Mouse (Mus musculus) adrenal gland, adult (tissue): ENCODE measurements around the gene Neurod1.

Experiments used
- DNase-seq, 2 experiments: peaks; one replicate each; pipeline ENCODE4 v3.0.0; 2022 to 2023; ENCODE audit warnings: low spot score in 1 of 2; ENCODE audit not compliant: inconsistent age in 2 of 2

The Neurod1 gene

DNA sequence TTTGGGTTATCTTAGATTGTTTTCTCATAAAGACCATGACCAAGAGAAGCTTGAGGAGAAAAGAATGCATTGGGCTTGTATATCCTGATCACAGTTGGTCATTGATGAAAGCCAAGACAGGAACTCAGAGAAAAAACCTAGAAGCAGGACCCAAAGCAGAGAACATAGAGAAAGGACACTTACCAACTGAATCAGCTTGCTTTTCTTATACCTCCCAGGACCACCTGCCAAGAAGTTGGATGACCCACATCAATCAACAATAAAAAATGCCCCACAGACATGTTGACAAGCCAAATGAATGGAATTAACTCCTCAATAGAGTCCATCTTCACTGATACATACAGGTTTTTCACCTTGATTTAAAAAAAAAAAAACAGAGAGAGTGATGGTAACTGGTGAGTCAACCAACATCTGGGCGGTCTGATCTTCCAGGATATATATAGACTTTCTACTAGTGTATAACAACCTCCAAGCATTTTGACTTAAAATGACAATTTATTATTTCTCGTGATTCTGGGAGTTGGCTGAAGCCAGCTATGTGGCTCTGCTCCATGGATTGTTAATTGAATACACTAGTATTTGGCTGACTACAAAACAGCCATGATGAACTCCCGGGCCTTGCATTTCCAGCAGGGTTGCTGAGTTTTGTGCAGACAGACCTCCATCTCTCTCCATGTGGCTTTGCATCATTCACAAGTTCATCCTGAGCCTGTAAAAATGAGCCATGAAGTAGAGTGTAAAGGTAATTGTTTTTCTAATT, 12.5 kb downstream of the Neurod1 start:
- no peak for DNase-seq

DNA sequence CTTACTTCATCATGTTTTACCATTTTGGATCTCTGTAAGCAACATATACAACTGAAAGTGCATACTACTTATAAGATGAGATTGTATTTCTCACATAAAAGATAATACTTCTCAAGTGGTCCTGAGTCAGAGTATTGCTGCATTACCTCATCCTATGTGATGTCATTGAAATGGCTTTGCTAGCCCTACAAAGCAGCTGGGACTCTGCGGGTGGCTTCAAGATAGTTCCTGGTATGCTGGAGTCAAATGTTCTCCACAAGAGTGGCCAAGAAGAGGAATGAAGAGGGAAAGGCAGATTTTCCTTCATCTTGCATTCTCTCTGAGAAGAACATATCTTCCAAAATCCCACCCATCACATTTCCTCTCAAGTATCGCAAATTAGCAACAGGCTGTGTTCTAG, 13.2 kb downstream of the Neurod1 start:
- DNase-seq = no peak

DNA sequence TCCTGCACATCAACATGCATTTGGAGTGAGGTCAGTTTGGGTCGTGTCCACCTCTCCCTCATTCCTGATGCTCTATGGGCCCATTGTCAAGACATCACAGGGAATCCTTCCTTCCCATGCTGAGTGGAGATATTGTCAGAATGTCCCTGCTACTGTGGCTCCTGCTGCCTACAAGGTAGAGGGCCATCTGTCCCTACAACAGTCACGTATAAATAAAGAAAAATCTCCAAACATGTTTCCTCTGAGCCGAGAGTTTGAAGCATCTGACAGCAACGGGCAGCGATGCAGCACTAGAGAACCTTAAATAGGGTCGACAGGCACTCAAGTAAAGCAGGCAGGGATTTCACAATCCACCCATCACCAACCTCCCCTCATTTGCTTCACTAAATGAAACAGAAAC, 13.6 kb downstream of the Neurod1 start:
- no peak for DNase-seq

DNA sequence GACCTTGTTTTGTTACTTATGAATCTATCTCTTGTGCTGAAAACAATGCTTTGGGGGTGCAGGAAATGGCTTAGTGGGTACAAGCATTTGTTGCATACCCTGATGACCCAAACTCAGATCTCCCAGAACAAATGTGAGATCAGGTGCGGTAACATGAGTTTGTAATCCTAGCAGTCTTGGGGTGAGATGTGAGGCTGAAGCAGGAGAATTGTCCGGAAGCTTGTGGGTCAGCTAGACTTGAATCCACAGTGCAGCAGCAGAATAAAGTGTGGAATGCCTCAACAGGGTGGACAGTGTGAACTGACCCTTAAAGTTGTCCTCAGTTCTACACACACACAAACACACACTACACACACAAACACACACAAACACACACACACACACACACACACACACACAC, 14.3 kb downstream of the Neurod1 start:
- DNase-seq = no peak

DNA sequence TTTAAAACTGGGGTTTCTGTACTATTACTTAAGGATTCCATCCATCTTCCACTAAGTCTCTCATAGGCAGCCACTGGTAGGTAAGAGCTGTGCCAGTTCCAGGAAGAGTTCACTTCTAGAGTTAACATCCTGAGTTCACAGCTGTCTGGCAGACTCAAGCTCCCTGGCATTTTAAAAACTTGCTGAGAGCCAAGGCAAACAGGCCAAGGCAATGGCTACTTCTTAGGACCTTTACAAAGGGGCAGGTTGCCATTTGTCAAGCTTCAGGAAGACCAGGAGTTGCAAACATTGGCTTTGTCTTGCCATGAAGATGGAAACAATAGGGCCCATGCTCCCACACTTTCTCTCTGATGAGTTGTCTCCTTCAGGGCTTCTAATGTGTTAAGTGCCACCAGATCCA, 26.5 kb downstream of the Neurod1 start:
- DNase-seq = no peak

DNA sequence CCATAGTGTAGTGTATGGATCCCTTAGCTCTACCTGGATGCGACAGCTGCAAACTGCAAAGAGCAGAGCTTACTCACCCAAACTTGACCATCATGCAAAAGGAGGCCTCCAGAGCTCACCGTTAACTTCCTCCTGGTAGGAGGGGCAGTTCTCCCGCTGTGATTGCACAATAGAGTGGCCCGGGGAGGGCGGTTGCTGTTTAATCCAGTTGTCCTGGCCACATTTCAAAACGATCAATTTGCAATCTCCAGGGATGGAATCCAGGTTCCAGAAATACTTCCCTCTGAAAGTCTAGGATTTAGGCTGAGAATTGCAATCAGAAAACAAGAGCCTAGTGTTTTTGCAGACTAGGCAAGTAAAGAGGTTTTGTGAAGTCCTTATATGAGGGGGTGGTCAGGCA, 26.9 kb downstream of the Neurod1 start:
- DNase-seq = peak in 1 of 2 experiments; percentile 40

DNA sequence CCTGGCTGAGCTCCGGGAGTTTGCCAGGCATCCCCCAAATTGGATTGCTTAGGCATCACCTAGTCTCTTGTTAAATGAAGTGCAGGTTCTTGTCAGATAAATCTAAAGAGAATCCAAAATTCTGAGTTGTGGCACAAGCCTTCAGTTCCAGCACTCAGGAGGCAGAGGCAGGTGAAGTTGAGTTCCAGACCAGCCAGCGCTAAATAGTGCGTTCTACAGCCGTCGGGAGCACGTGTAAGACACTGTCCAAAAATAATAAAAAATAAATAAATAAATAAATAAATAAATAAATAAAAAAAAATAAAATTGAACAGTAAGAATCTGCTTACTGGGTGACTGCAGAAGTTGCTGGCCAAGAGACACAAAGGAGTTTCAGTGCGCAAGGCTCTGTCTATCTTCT, 27.4 kb downstream of the Neurod1 start:
- DNase-seq = no peak

DNA sequence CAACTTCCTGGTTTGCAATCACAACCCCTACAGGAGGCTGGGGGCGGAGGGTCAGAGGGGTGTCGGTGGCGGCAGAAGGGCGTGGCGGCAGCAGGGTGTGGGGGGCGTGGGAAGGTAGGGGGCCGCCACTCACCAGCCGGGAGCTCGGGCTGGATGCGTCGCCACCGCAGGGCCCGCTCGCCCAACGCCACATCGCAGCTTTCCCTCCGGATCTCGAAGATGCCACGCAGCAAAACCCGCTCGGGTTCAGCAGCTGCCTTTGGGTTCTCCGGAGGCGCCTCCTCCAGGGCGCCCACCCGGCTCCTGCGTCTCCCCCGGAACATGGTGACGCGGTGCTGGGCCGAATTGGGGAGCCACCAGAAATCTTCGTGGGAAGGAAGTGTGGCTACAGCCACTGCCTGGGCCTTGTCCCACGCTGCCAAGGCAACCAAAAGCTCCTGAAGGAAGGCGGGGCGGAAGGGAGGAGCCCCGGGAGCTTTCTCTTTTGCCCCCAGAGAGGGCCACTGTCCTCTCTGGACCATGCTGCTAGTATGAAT, 27.9 kb downstream of the Neurod1 start:
- DNase-seq = peak in 1 of 2 experiments; percentile 32

DNA sequence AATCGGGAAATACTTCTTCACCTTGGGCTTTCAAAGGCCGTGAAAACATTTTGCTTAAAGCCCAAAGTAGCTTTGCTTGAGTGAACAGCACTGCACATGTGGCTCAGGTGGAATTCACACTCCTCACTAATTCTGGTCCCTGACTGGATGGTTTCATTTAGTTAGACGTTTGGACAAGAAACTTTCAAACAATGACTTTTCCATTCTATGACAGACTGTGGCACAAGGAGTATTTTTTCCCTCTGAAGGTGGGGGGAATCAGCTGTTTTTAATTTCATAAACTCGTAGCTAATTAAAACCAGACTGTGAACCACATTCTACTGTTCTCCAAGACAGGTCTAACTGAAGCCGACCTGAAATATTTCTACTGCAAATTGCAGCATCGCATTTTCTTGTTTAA, 28.5 kb downstream of the Neurod1 start:
- no peak for DNase-seq

DNA sequence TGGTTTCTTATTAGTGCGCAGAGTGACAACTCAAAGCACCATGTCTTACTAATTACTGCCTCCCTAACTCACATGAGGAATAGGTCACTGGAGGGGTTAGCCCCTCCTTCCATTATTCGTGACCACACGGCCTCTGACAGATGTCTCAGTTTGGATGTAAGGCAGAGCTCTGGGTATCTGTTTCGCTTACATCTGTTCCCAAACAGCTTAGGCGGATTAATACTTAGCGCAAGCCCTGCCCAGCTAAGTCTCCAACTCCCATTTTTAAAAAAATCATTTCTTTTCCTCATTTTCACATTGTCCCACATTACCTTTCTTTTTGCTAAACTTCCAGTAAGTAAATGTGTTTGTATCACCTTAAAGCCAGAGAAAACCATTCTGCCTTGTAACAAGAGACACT, 34.9 kb downstream of the Neurod1 start:
- DNase-seq = no peak

DNA sequence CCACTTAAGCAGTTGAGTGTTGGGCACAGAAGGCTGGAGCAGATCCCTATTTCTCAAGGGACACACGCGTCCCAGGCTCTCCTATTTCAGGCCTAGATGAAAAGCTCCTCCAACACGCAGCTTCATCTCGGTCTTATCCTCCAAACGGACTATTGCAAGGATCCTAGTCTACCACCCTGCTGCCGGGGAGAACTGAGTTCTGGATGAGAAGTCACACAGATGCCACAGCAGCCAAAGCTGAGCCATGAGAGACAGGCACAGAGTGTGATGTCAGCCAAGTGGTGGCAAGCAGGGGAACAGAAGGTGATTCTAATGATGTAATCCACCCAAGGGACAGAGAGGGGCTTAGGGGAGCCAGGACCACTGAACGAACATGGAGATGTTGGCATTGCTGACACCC, 42.0 kb downstream of the Neurod1 start:
- DNase-seq = no peak

DNA sequence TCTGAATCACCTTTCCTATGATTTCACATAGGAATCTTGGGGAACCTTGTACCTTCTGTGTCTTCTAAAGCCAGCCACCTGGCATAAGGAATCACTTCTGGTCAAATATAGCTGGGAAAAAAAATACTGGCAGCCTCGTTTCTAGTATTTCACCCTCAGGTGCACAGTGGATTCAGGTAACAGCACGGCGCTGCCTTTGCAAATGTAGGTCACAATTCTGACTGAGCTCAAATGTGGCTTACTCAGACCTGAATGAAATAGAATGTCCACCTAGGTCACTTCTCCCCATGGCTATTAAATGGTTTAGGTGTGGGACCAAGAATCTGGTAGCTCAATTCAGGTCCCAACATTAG, 45.7 kb downstream of the Neurod1 start:
- DNase-seq = no peak

DNA sequence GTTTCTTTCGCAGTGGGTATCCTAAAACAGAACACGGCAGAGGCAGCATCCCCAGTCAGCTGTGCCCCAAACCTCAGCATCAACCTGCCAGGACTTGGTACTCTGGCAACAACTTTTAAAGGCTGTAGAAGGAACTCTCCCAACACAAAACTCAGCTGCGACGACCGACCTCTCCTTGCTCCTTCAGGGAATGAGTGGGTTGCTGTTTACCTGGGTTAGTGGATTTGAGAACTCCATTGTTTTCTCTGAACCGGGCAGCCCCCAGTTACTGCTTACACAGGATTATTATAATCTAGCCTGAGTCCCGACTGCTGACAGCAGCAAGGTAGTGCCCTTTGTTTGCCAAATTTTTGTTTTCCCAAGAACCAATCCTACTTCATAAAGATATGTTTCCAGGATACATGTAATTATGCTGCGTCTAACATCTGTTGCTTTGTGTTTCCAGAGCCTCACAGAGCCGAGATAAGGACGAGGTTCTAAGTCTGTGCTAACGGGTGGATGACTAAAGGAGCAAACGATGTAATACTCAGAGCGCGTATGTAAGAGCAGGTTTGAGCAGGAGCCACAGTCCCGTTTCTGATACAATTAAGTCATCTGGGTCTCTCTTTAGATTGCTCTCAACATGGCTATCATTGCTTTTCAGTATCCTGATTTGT, 46.2 kb downstream of the Neurod1 start:
- DNase-seq = no peak

DNA sequence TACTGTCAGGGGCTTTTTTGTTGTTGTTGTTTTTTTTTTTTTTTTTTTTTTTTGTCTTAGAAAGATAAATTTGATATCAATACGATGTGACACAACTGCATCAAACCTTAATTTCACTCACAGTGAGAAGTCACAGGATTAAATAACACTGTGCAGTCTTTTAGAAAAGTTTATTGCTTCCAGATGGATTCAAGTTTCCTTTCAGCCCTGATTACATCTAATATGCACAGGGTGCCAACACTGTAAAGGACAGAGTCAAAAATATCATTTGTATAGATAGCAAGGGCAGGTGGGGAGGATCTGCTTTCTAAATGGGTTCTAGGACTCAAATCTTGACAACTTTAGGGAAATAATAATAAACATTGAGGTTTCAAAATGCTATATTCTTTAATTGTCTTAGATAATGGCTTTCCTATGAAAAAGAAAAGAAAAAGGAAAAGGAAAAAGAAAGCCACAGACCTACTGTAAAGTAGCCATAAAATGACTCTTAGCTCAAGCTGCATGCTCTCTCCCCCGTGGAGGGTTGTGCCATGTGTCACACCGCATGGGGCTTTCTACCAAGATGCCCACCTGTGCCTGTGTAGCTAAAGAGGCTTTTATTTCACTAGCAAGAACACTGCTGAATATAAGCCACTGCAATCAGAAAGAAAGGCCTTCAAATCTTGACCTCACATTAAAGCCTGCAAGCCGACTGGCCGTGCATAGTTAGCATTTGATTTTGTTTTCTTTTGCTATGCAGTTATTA, 50.7 kb downstream of the Neurod1 start:
- DNase-seq = no peak
